Mouse (Mus musculus) cerebellum, adult 2 months (tissue): ENCODE data around the gene Fyn. TPM values are rescaled to one million over a fixed set of nuclear protein-coding genes. Genes with fewer than 3 reads are reported as not detected.

Experiments used
- DNase-seq, 2 experiments: peaks; one replicate each; pipeline ENCODE4 v3.0.0; 2021
- H3K27ac ChIP-seq: fragments of 200-500 bp; 2 replicates; pipeline ENCODE4 v1.5.1; 2012; ENCODE audit warnings: low read length, control low read depth, inconsistent platforms; ENCODE audit not compliant: insufficient read depth
- H3K27me3 ChIP-seq: fragments of 200-500 bp; 2 replicates; pipeline ENCODE4 v1.6.1; 2012; ENCODE audit warnings: inconsistent platforms, mild to moderate bottlenecking, low read length, moderate library complexity; ENCODE audit not compliant: control insufficient read depth, insufficient read depth
- H3K4me1 ChIP-seq: fragments of 200-500 bp; 2 replicates; pipeline ENCODE4 v1.6.1; 2011; ENCODE audit warnings: low read length; ENCODE audit not compliant: control insufficient read depth, insufficient read depth
- H3K4me3 ChIP-seq: fragments of 200-500 bp; replicated peaks from 2 replicates; pipeline ENCODE3; 2011; ENCODE audit warnings: mild to moderate bottlenecking, low read depth, low read length, control low read depth; ENCODE audit not compliant: insufficient read depth
- CTCF ChIP-seq: fragments of 200-500 bp; IDR thresholded peaks from 2 replicates; pipeline ENCODE4 v1.5.1; 2011; ENCODE audit warnings: low read depth, mild to moderate bottlenecking, control low read depth, low read length, moderate library complexity, borderline replicate concordance; ENCODE audit not compliant: insufficient read depth
- POLR2A ChIP-seq: fragments of 200-500 bp; IDR thresholded peaks from 2 replicates; pipeline ENCODE4 v1.6.1; 2011; ENCODE audit warnings: low read length, control low read depth, borderline replicate concordance; ENCODE audit not compliant: insufficient read depth
- WGBS: fragments of 180-500 bp; shearing (Covaris S2); methylation state at CpG from one replicate; pipeline ENCODE4 v1.1.7; 2018; 5-methylcytosine and 5-hydroxymethylcytosine counted together
- polyA plus RNA-seq: library from polyadenylated mRNA; depleted of rRNA; stranded (reverse); fragments of >200 nt; gene quantifications from 2 replicates; pipeline ENCODE4 v1.2.3, GENCODE M21; 2012

The Fyn gene
- polyA plus RNA-seq, 1 experiment, result 104 TPM

- no peak overlapping the region for H3K27ac ChIP-seq
- DNase-seq, result no peak
- no peak overlapping the region for H3K4me3 ChIP-seq
- H3K4me1 ChIP-seq, result peaks cover 27% of the 10 kb centered on the region
- TF ChIP-seq POLR2A (no peak), CTCF (no peak)
- H3K27me3 ChIP-seq, result no peaks in the 10 kb centered on the region
- 48% methylated on average over 5 of the region's 5 CpGs for WGBS
These were observed 11.2 kb downstream of the Fyn start for GRCm38 (mm10) chr10:39379721-39380370.

- Histone ChIP-seq H3K4me1 (peaks cover 22% of the 10 kb centered on the region), H3K4me3 (no peak overlapping the region), H3K27me3 (no peaks in the 10 kb centered on the region), H3K27ac (no peak overlapping the region)
- TF ChIP-seq CTCF (no peak), POLR2A (no peak)
- 78% methylated on average over 8 of the region's 8 CpGs for WGBS
- DNase-seq, result no peak
These were observed 16.6 kb downstream of the Fyn start for GRCm38 (mm10) chr10:39385259-39385658.

- no peak overlapping the region for H3K27ac ChIP-seq
- TF ChIP-seq POLR2A (no peak), CTCF (no peak)
- H3K4me3 ChIP-seq, result no peak overlapping the region
- peaks cover 21% of the 10 kb centered on the region for H3K4me1 ChIP-seq
- DNase-seq, result no peak
- WGBS, result 53% methylated on average over 15 of the region's 15 CpGs
- no peaks in the 10 kb centered on the region for H3K27me3 ChIP-seq
These were observed 17.5 kb downstream of the Fyn start for GRCm38 (mm10) chr10:39386203-39386602.

- no peak overlapping the region for H3K27ac ChIP-seq
- no peaks in the 10 kb centered on the region for H3K27me3 ChIP-seq
- DNase-seq, result peak in 1 of 2 experiments; percentile 4
- peaks cover 18% of the 10 kb centered on the region for H3K4me1 ChIP-seq
- no peak overlapping the region for H3K4me3 ChIP-seq
- TF ChIP-seq POLR2A (no peak), CTCF (no peak)
- 63% methylated on average over 5 of the region's 5 CpGs for WGBS
These were observed 18.4 kb downstream of the Fyn start for GRCm38 (mm10) chr10:39387024-39387423.

GRCm38 (mm10) chr10:39387556-39387955, 18.9 kb downstream of the Fyn start:
- TF ChIP-seq POLR2A (no peak), CTCF (no peak)
- Histone ChIP-seq H3K4me3 (no peak overlapping the region), H3K27me3 (no peaks in the 10 kb centered on the region), H3K4me1 (peaks cover 18% of the 10 kb centered on the region), H3K27ac (no peak overlapping the region)
- WGBS, result 57% methylated on average over 11 of the region's 11 CpGs
- DNase-seq, result peak in 1 of 2 experiments; percentile 15

- Histone ChIP-seq H3K27ac (no peak overlapping the region), H3K4me3 (no peak overlapping the region), H3K4me1 (peaks cover 18% of the 10 kb centered on the region), H3K27me3 (no peaks in the 10 kb centered on the region)
- no peak for TF ChIP-seq CTCF
- no peak for TF ChIP-seq POLR2A
- WGBS, result 79% methylated on average over 3 of the region's 3 CpGs
- DNase-seq, result no peak
These were observed 19.5 kb downstream of the Fyn start for GRCm38 (mm10) chr10:39388144-39388543.

- no peak for TF ChIP-seq POLR2A
- WGBS, result 23% methylated on average over 11 of the region's 11 CpGs
- no peak for DNase-seq
- no peak overlapping the region for H3K27ac ChIP-seq
- no peak overlapping the region for H3K4me3 ChIP-seq
- peaks cover 24% of the 10 kb centered on the region for H3K4me1 ChIP-seq
- no peaks in the 10 kb centered on the region for H3K27me3 ChIP-seq
These were observed 20.8 kb downstream of the Fyn start for GRCm38 (mm10) chr10:39389451-39389891.

GRCm38 (mm10) chr10:39390541-39390940, 21.9 kb downstream of the Fyn start:
- 96% methylated on average over 7 of the region's 7 CpGs for WGBS
- Histone ChIP-seq H3K27ac (no peak overlapping the region), H3K27me3 (no peaks in the 10 kb centered on the region), H3K4me1 (peaks cover 24% of the 10 kb centered on the region), H3K4me3 (no peak overlapping the region)
- TF ChIP-seq CTCF (no peak), POLR2A (no peak)
- no peak for DNase-seq
